ENCODE assay signal across 8 mouse cellular contexts in the genomic region with DNA sequence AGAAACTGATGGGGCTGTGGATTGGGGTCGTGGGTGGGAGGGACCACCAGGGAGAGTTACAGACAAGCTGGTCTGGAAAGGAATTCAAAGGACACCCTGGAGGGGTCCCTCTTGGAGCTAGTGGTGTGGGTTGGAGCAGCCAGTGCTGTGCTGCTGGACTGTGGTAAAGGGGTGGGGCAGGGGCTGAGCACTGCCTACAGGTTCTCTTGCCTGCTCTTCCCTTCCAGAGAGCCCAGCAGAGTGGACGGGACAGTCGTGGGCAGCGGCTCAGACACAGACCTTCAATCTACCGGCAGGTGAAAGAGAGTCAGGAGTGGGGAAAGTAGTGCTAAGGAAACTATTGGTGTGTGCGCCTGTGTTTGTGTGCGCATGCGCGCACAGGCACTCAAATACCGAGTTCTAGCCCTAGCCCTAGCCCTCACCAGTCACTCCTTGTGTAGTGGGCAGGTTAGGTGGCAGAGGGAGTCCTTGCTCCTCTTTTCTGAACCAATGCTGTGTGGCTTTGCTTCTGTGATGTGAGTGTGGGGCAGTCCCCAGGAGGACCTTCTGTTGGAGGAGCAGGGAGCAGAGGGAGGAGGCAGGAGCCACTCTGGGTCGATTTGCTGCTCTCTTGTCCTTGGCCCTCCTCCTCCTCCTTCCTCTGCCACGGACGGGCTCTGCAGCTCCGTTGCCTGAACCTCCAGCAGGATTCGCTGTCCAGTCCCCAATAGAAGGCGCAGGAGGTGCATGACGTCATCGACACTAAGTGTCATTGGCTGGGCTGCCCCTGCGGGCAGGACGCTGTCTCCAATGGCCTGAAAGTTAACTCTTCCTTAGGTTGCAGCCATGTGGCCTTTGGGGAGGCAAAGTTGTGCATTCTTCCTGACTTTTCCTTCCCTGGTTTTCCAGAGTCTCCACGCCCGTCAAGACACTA. TPM values are rescaled to one million over a fixed set of nuclear protein-coding genes. Genes with fewer than 3 reads are reported as not detected.
DNase-seq lines count a peak whose midpoint lies in the region; ATAC-seq lines count a peak whose summit lies in the region.

No protein-coding gene starts in this region.

- H3K27ac ChIP-seq in hindbrain, embryonic 15.5 days (replicated peaks): peak overlapping the region; percentile 80

- peak; percentile 94 for DNase-seq in WW6 (ENCODE audit: low read depth, low spot score)
- DNase-seq in cerebellum, postnatal 36 days: peak; percentile 91 to 93
- DNase-seq in frontal cortex, postnatal 36 days (ENCODE audit: low spot score in 2 of 2): peak; percentile 84 to 90
- DNase-seq in left cerebral cortex, adult 18-20 months (ENCODE audit: low spot score in 2 of 2): peak; percentile 87 to 88
- DNase-seq in lung, postnatal 4 days: peak; percentile 94 to 97
- DNase-seq in right cerebral cortex, adult 18-20 months: peak; percentile 94
- peak; percentile 57 for DNase-seq in urinary bladder, adult 2 months (ENCODE audit: low spot score)

- H3K4me2 ChIP-seq in hindbrain, embryonic 15.5 days: peak overlapping the region; percentile 56

- H3K36me3 ChIP-seq in hindbrain, embryonic 15.5 days: no peaks in the 10 kb centered on the region

- peak; percentile 79 for ATAC-seq in hindbrain, embryonic 15.5 days (ENCODE audit: low FRiP score, low read depth)

- H3K27me3 ChIP-seq in hindbrain, embryonic 15.5 days: no peaks in the 10 kb centered on the region

- peak overlapping the region; percentile 34 for H3K9ac ChIP-seq in hindbrain, embryonic 15.5 days

- 6% methylated on average over 22 of the region's 22 CpGs for WGBS in hindbrain, embryonic 15.5 days

- peak overlapping the region; percentile 32 for H3K4me3 ChIP-seq in hindbrain, embryonic 15.5 days

- peaks cover 72% of the 10 kb centered on the region for H3K4me1 ChIP-seq in hindbrain, embryonic 15.5 days (replicated peaks)

- H3K9me3 ChIP-seq in hindbrain, embryonic 15.5 days: no peaks in the 10 kb centered on the region

RNA-seq across cellular contexts. Expression of gene Cygb, which starts 3.5 kb away (rescaled TPM):
- polyA plus RNA-seq in hindbrain, embryonic 15.5 days (2015; fragmentation: Nextera tagmentation; extraction: Ambion mirVana): 25.7 and 29.1 TPM in 2 replicates
- total RNA-seq in left cerebral cortex, adult 18-20 months (2021): 10 to 100 TPM; 48.6 to 55.9 TPM
- polyA plus RNA-seq in urinary bladder, adult 2 months (2012; rRNA removed): 156 and 160 TPM in 2 replicates

RNA-seq across cellular contexts. Expression of gene Prcd, which starts 4.2 kb away (rescaled TPM):
- polyA plus RNA-seq in hindbrain, embryonic 15.5 days (2015; fragmentation: Nextera tagmentation; extraction: Ambion mirVana): 2.8 and 3.8 TPM in 2 replicates
- 1 to 10 TPM; 3.7 to 7.9 TPM for total RNA-seq in left cerebral cortex, adult 18-20 months (2021)
- 2.0 and 3.1 TPM in 2 replicates for polyA plus RNA-seq in urinary bladder, adult 2 months (2012; rRNA removed)

RNA-seq across cellular contexts. Expression of gene Rhbdf2, which starts 30.7 kb away (rescaled TPM):
- 1.1 and 1.6 TPM in 2 replicates for polyA plus RNA-seq in hindbrain, embryonic 15.5 days (2015; fragmentation: Nextera tagmentation; extraction: Ambion mirVana)
- total RNA-seq in left cerebral cortex, adult 18-20 months (2021): 1 to 10 TPM; 1.6 to 1.9 TPM
- polyA plus RNA-seq in urinary bladder, adult 2 months (2012; rRNA removed): 15.4 and 17.0 TPM in 2 replicates

Comparison
In these comparisons a context has a peak if more than half of its experiments do, and no peak if none do; other contexts are left out.
1. Peak in every context shown above with its lines: DNase-seq, ATAC-seq, H3K4me3 ChIP-seq and H3K27ac ChIP-seq.